Mouse (Mus musculus) neural tube, embryonic 12.5 days (tissue): ENCODE results near the gene Cryzl1. TPM values are rescaled to one million over a fixed set of nuclear protein-coding genes. Genes with fewer than 3 reads are reported as not detected.

Source experiments
- ATAC-seq: fragments of 200-750 bp; cut with Nextera tagmentation; 2 replicates; pipeline ENCODE4 v1.8.0; 2017; ENCODE audit warnings: low read depth, mild to moderate bottlenecking, moderate TSS enrichment, moderate library complexity; ENCODE audit not compliant: low FRiP score
- H3K27ac ChIP-seq: fragments of 300-500 bp; sonication (generic); 2 replicates; pipeline ENCODE4 v1.5.1; 2016
- H3K27me3 ChIP-seq: fragments of 300-500 bp; sonication (generic); replicated peaks from 2 replicates; pipeline ENCODE4 v1.6.1; 2016; ENCODE audit warnings: mild to moderate bottlenecking
- H3K36me3 ChIP-seq: fragments of 300-500 bp; sonication (generic); 2 replicates; pipeline ENCODE4 v1.6.1; 2016; ENCODE audit warnings: mild to moderate bottlenecking
- H3K4me1 ChIP-seq: fragments of 300-500 bp; sonication (generic); 2 replicates; pipeline ENCODE4 v1.6.1; 2016
- H3K4me2 ChIP-seq: fragments of 300-500 bp; sonication (generic); replicated peaks from 2 replicates; pipeline ENCODE4 v1.6.1; 2016; ENCODE audit warnings: mild to moderate bottlenecking
- H3K4me3 ChIP-seq: fragments of 300-500 bp; sonication (generic); 2 replicates; pipeline ENCODE4 v1.5.1; 2016
- H3K9ac ChIP-seq: fragments of 300-500 bp; sonication (generic); 2 replicates; pipeline ENCODE4 v1.6.1; 2016; ENCODE audit warnings: mild to moderate bottlenecking
- H3K9me3 ChIP-seq: fragments of 300-500 bp; sonication (generic); 2 replicates; pipeline ENCODE4 v1.6.1; 2016; ENCODE audit warnings: mild to moderate bottlenecking
- WGBS: fragments of 180-500 bp; shearing (Covaris S2); methylation state at CpG from one replicate; pipeline ENCODE4 v1.1.7; 2016; 5-methylcytosine and 5-hydroxymethylcytosine counted together
- polyA plus RNA-seq: library from polyadenylated mRNA; unstranded; fragments of >200 nt; fragmentation: Nextera tagmentation; extraction: Ambion mirVana; gene quantifications from 2 replicates; pipeline ENCODE4 v1.2.1, GENCODE M21; 2016

Cryzl1 gene
- polyA plus RNA-seq, 1 experiment from 2014 or later: 70.0 TPM

DNA sequence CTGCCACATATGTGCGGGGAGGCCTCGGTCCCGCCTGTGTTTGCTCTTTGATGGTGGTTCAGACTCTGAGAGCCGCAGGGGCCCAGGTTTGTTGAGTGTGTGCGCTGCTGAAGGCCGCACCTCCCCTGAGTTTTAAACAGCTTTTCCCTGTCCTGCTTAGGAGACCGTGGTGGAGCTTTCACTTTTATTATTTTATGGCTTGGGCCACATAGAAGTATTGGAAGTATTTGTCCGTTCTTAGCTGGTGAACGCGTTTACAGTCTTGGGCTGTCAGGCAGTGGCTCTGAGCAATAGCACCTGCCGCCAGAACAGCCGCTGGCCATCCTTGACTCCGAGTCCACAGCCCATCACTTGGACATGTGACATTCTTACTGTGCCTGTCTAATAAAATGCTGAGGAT is 26.9 kb downstream of the Cryzl1 start:
- H3K9ac ChIP-seq: no peak overlapping the region
- no peak overlapping the region for H3K4me3 ChIP-seq
- no peak overlapping the region for H3K27ac ChIP-seq
- no peaks in the 10 kb centered on the region for H3K27me3 ChIP-seq
- H3K36me3 ChIP-seq: peaks cover 43% of the 10 kb centered on the region
- H3K9me3 ChIP-seq: no peaks in the 10 kb centered on the region
- 49% methylated on average over 13 of the region's 13 CpGs for WGBS
- no peaks in the 10 kb centered on the region for H3K4me1 ChIP-seq
- ATAC-seq: no peak
- no peak overlapping the region for H3K4me2 ChIP-seq

DNA sequence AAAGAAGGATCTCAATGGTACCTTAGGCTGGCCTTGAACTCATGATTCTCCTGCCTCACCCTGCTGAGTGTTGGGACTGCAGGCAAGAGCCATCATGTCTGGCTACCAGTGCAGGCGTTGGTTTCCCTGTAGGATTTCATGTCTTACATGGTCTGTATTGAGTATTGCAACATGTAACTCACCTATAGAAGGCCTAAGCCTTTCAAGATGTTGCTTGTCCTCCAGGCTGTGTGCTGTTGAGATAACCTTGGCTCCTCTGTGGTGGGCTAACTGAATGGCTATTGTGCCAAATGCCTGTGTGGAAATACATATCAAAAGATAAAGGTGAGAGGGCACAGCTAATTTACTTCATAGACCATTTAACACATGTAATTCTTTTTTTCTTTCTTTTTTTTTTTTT is 29.8 kb downstream of the Cryzl1 start:
- H3K9me3 ChIP-seq: no peaks in the 10 kb centered on the region
- H3K36me3 ChIP-seq: peaks cover 36% of the 10 kb centered on the region
- H3K27ac ChIP-seq: no peak overlapping the region
- no peak overlapping the region for H3K9ac ChIP-seq
- ATAC-seq: no peak
- no peaks in the 10 kb centered on the region for H3K4me1 ChIP-seq
- no peak overlapping the region for H3K4me2 ChIP-seq
- H3K4me3 ChIP-seq: no peak overlapping the region
- no peaks in the 10 kb centered on the region for H3K27me3 ChIP-seq
- WGBS: 92% methylated on average over 1 of the region's 1 CpGs

DNA sequence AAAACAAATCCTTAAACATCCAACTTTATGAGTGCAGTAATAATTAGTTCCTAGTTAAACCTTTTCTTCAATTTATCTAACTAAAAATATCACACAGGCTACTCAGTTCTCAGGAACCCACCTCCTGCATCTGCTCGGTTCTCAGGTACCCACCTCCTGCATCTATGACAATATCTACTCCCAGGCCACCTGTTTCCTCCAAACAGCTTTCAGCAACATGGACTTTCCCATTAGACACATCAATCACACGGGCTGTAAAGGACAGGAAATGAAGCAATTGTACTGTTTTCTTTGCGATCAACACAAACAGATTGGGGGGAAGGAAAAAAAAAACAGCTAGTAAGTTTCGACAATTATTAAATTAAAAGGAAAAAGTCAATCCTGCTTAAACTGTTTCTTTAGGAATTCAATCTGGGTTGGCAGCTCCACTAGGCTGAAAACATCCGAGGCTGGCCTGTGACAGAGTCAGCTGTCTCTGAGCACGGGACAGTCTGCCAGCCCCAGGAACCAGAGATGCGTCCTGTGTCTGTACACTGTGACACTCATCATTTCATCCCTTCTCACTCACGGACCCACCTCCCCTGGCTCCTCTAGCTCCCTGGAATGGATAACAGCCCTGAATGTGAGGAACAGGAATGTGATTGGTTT is 33.5 kb downstream of the Cryzl1 start:
- Histone ChIP-seq H3K9me3 (no peaks in the 10 kb centered on the region), H3K27me3 (no peaks in the 10 kb centered on the region), H3K27ac (no peak overlapping the region), H3K4me1 (no peaks in the 10 kb centered on the region), H3K36me3 (peaks cover 28% of the 10 kb centered on the region), H3K9ac (no peak overlapping the region), H3K4me2 (no peak overlapping the region), H3K4me3 (no peak overlapping the region)
- no peak for ATAC-seq
- WGBS: 63% methylated on average over 8 of the region's 8 CpGs

DNA sequence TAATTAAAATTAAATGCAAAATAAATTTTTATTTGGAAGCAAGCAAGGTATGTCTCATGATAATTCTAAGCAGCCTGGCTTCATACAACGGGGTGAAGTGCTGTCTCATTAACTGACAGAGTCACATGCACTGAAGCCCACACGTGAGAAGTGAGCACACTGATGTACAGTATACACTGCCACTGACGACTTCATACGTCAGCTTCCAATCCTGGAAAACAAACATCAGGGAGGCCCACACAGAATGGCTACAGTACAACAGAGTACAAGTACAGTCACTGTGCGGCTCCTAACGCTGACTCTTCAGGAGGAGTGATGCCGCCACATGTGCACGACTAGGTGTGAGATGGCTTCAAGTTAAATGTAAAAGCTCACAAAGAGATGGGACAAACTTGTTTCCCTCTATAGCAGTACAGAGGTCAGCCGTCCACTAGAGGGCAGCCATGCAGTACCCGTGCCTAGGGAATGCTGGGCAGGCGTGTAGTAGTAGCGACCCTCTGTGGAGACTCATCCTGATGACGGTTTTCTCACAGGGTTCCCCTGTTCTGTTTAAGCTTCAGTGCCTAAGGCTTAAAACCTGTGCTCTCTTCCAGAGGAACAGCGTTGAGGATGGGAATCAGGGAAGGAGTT is 34.2 kb downstream of the Cryzl1 start:
- no peak overlapping the region for H3K4me2 ChIP-seq
- H3K9ac ChIP-seq: no peak overlapping the region
- peaks cover 25% of the 10 kb centered on the region for H3K36me3 ChIP-seq
- peak; percentile 93 for ATAC-seq
- no peak overlapping the region for H3K4me3 ChIP-seq
- no peak overlapping the region for H3K27ac ChIP-seq
- H3K27me3 ChIP-seq: no peaks in the 10 kb centered on the region
- H3K4me1 ChIP-seq: no peaks in the 10 kb centered on the region
- no peaks in the 10 kb centered on the region for H3K9me3 ChIP-seq
- 35% methylated on average over 14 of the region's 14 CpGs for WGBS

DNA sequence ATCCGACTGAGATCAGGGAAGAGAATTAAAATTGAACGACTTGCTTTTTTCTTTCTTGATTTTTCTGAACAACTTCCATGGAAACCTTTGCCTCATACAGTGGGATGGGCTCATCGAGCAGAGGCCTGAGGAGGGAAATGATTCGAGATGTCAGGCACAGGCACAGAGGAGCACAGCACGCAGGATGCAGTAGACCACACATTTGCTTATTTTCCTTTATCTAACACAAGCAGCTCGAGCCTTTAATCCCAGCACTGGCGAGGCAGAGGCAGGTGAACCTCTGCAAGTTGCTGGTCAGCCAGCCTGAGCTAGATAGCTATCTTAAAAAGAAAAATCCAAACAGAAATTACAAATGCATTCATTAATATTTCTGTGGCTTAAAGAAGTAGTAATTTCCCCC is 39.0 kb downstream of the Cryzl1 start:
- peaks cover 15% of the 10 kb centered on the region for H3K36me3 ChIP-seq
- WGBS: 56% methylated on average over 7 of the region's 7 CpGs
- H3K27ac ChIP-seq: no peak overlapping the region
- H3K4me1 ChIP-seq: peaks cover 14% of the 10 kb centered on the region
- H3K4me2 ChIP-seq: peak overlapping the region; percentile 86
- no peak for ATAC-seq
- no peaks in the 10 kb centered on the region for H3K27me3 ChIP-seq
- H3K9ac ChIP-seq: no peak overlapping the region
- H3K4me3 ChIP-seq: no peak overlapping the region
- H3K9me3 ChIP-seq: no peaks in the 10 kb centered on the region

DNA sequence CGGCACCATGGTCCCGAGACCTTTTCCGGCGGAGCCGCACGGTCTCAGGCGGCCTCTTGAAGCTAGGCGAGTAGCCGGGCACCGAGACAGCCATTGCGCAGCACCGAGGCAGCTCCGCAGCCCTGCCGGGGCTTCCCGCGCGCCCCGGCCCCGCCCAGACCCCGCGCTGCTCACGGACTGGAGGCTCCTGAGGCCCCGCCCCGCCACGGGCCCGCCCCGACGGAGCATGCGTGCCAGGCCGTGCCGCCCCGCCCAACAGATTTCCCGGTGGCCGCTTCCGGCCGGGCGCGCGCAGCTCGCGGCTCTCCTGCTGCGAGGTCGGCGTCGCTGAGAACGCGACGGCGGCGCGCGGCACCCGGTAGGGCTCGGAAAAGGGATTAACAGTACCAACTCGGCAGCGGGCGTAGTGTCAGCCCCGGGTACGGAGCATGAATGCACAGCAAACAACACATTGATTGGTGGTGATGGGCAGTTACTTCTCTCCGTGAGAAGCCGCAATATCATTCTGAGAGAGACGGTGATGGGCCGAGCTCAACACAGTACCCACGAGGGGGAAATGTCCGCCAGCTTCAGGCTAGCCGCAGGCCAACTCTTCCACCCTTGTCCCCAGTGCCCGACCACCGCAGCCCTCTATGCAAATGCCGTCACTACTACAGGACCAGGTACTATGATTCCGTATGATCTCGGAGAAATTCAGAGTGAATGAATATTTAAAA is 40.0 kb downstream of the Cryzl1 start, which contains the start of gene Donson:
TSS of gene Donson (minus strand) at position 152 of the 716 bp plus-strand sequence.
- peak; percentile 100 for ATAC-seq
- Histone ChIP-seq H3K36me3 (peaks cover 25% of the 10 kb centered on the region), H3K4me2 (peak within 1 kb of the TSS; percentile 86), H3K4me1 (peaks cover 14% of the 10 kb centered on the region), H3K9me3 (no peaks in the 10 kb centered on the region), H3K9ac (peak within 1 kb of the TSS; percentile 87), H3K27ac (peak within 1 kb of the TSS; percentile 60), H3K27me3 (no peaks in the 10 kb centered on the region), H3K4me3 (peak within 1 kb of the TSS; percentile 82)
- WGBS: under 1% methylated on average over 71 of the region's 71 CpGs

GRCm38 (mm10) chr16:91688023-91688618 is 40.7 kb downstream of the Cryzl1 start:
- Histone ChIP-seq H3K4me2 (peak overlapping the region; percentile 86), H3K4me1 (peaks cover 14% of the 10 kb centered on the region), H3K27ac (peak overlapping the region; percentile 60; the same call in 1 of the 2 replicates), H3K27me3 (no peaks in the 10 kb centered on the region), H3K9me3 (no peaks in the 10 kb centered on the region), H3K36me3 (peaks cover 28% of the 10 kb centered on the region), H3K4me3 (peak overlapping the region; percentile 82), H3K9ac (peak overlapping the region; percentile 87)
- ATAC-seq: peak; percentile 58
- WGBS: 1% methylated on average over 50 of the region's 51 CpGs

DNA sequence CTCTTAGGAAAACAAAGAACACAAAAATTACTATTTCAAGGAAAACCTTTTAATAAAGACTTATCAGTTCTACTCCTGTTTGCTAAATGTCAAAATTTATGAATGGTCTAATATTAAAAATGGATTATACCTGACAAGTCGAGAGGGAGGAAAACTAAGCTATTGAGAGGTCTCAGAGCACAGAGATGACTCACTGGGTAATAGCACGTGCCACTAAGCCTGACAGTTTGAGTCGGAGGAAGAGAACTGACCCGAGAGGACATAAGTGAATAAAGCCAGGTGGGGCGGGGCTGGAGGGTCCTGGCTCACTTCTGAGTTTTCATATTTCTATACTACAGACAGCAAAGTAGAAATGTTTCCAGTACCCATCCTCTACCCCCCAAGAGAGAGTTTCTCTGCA is 42.4 kb downstream of the Cryzl1 start:
- peaks cover 14% of the 10 kb centered on the region for H3K4me1 ChIP-seq
- H3K4me3 ChIP-seq: no peak overlapping the region
- no peaks in the 10 kb centered on the region for H3K9me3 ChIP-seq
- no peaks in the 10 kb centered on the region for H3K27me3 ChIP-seq
- H3K36me3 ChIP-seq: peaks cover 45% of the 10 kb centered on the region
- WGBS: 85% methylated on average over 5 of the region's 5 CpGs
- no peak for ATAC-seq
- H3K4me2 ChIP-seq: no peak overlapping the region
- no peak overlapping the region for H3K9ac ChIP-seq
- no peak overlapping the region for H3K27ac ChIP-seq

GRCm38 (mm10) chr16:91685526-91685925 is 43.2 kb downstream of the Cryzl1 start:
- Histone ChIP-seq H3K9me3 (no peaks in the 10 kb centered on the region), H3K27ac (no peak overlapping the region), H3K9ac (no peak overlapping the region), H3K27me3 (no peaks in the 10 kb centered on the region), H3K4me3 (no peak overlapping the region), H3K4me2 (no peak overlapping the region), H3K4me1 (peaks cover 14% of the 10 kb centered on the region), H3K36me3 (peaks cover 47% of the 10 kb centered on the region)
- ATAC-seq: no peak
- WGBS: 92% methylated on average over 5 of the region's 5 CpGs

GRCm38 (mm10) chr16:91680656-91681055 is 48.1 kb downstream of the Cryzl1 start:
- peaks cover 76% of the 10 kb centered on the region for H3K36me3 ChIP-seq
- WGBS: 89% methylated on average over 5 of the region's 5 CpGs
- H3K27me3 ChIP-seq: no peaks in the 10 kb centered on the region
- H3K27ac ChIP-seq: no peak overlapping the region
- H3K9ac ChIP-seq: no peak overlapping the region
- no peak overlapping the region for H3K4me2 ChIP-seq
- no peaks in the 10 kb centered on the region for H3K9me3 ChIP-seq
- ATAC-seq: no peak
- no peaks in the 10 kb centered on the region for H3K4me1 ChIP-seq
- no peak overlapping the region for H3K4me3 ChIP-seq

DNA sequence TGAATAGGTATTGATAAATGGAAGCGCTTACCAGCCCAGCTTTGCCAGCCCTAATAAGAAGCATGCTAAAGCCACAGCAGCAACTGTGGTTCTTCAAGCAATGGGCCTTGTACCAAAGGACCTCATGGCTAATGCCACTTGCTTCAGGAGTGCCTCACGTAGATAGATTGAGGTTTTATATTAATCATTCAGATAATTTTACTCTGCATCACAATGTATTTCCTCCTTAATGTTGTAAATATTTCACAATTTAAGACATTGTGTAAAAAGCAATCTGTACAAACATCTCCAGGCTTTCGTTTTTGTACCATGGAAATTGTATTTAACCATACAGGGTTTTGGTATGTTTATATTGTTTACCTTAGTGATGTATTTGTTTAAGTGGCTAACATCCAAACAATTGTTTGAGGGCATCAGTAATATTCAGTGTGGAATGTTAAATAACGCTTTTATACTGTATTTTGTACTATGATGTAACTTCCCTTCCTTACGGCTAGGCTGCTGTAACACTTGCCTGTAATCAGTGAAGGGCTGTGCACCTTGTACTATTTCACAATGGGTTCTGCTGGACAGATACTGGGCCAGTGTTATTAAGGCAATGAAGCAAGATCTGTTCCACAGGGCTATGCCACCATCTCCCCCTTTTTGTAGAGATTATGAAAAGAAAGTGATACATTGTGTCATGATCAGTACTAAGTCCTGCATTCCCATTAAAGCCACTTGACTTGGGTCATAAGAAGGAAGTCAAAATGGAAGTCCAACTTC is 50.4 kb downstream of the Cryzl1 start:
- Histone ChIP-seq H3K27me3 (no peaks in the 10 kb centered on the region), H3K27ac (no peak overlapping the region), H3K4me3 (no peak overlapping the region), H3K4me2 (no peak overlapping the region), H3K4me1 (no peaks in the 10 kb centered on the region), H3K9ac (no peak overlapping the region), H3K9me3 (no peaks in the 10 kb centered on the region), H3K36me3 (peaks cover 69% of the 10 kb centered on the region)
- WGBS: 94% methylated on average over 5 of the region's 5 CpGs
- no peak for ATAC-seq

DNA sequence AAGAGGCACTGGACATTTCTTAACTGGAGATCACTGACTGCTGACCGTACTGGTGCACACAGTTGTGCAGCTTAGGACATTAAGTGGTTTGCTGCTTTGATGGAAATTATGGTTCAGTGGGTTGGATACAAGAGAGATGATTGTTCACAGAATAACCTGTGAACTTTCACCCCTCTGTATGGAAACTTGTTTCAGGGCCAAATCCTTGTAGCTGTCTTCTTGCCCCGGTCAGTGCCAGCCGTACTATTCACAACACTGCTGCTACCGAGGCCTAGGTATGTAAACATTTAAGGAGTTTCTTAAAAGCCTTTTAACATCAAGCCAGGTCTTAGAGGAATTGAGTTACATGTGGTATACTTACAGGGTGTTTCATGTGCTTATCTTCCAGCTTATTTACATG is 54.3 kb downstream of the Cryzl1 start:
- no peaks in the 10 kb centered on the region for H3K27me3 ChIP-seq
- H3K4me2 ChIP-seq: no peak overlapping the region
- no peaks in the 10 kb centered on the region for H3K9me3 ChIP-seq
- no peak overlapping the region for H3K27ac ChIP-seq
- no peak for ATAC-seq
- no peak overlapping the region for H3K9ac ChIP-seq
- no peak overlapping the region for H3K4me3 ChIP-seq
- WGBS: 89% methylated on average over 4 of the region's 4 CpGs
- H3K4me1 ChIP-seq: no peaks in the 10 kb centered on the region
- peaks cover 75% of the 10 kb centered on the region for H3K36me3 ChIP-seq
